Mouse (Mus musculus) hindbrain, embryonic 16.5 days (tissue): Measurements from ENCODE around the gene Qpct. TPM values are rescaled to one million over a fixed set of nuclear protein-coding genes. Genes with fewer than 3 reads are reported as not detected.
A peak's percentile ranks its signal among the peaks of the same experiment; 100 is the strongest.

Source experiments
- ATAC-seq: fragments of 200-750 bp; cut with Nextera tagmentation; 2 replicates; pipeline ENCODE4 v1.8.0; 2017; ENCODE audit warnings: moderate TSS enrichment, moderate library complexity
- H3K27ac ChIP-seq: fragments of 300-500 bp; sonication (generic); 2 replicates; pipeline ENCODE4 v1.5.1; 2014; ENCODE audit warnings: low read depth, mild to moderate bottlenecking, control low read depth, low read length, moderate library complexity
- H3K27me3 ChIP-seq: fragments of 300-500 bp; sonication (generic); replicated peaks from 2 replicates; pipeline ENCODE4 v1.6.1; 2014; ENCODE audit warnings: low read length; ENCODE audit not compliant: control insufficient read depth, insufficient read depth
- H3K36me3 ChIP-seq: fragments of 300-500 bp; sonication (generic); 2 replicates; pipeline ENCODE4 v1.6.1; 2014; ENCODE audit warnings: mild to moderate bottlenecking, low read length, moderate library complexity, mixed read lengths; ENCODE audit not compliant: control insufficient read depth, insufficient read depth
- H3K4me1 ChIP-seq: fragments of 300-500 bp; sonication (generic); 2 replicates; pipeline ENCODE4 v1.6.1; 2014; ENCODE audit warnings: low read depth, low read length; ENCODE audit not compliant: control insufficient read depth, insufficient read depth
- H3K4me2 ChIP-seq: fragments of 300-500 bp; sonication (generic); 2 replicates; pipeline ENCODE4 v1.6.1; 2014; ENCODE audit warnings: mild to moderate bottlenecking, low read length, control low read depth, moderate library complexity
- H3K4me3 ChIP-seq: fragments of 300-500 bp; sonication (generic); 2 replicates; pipeline ENCODE4 v1.5.1; 2014; ENCODE audit warnings: mild to moderate bottlenecking, low read length, control low read depth, moderate library complexity
- H3K9ac ChIP-seq: fragments of 300-500 bp; sonication (generic); 2 replicates; pipeline ENCODE4 v1.6.1; 2014; ENCODE audit warnings: low read depth, mild to moderate bottlenecking, control low read depth, low read length, moderate library complexity
- H3K9me3 ChIP-seq: fragments of 300-500 bp; sonication (generic); 2 replicates; pipeline ENCODE4 v1.6.1; 2014; ENCODE audit warnings: mild to moderate bottlenecking, low read length, moderate library complexity; ENCODE audit not compliant: control insufficient read depth
- WGBS: fragments of 180-500 bp; shearing (Covaris S2); extraction: QIAGEN DNeasy Blood & Tissue Kit; methylation state at CpG from one replicate; pipeline ENCODE4 v1.1.7; 2014; 5-methylcytosine and 5-hydroxymethylcytosine counted together
- polyA plus RNA-seq: library from polyadenylated mRNA; unstranded; fragments of >200 nt; fragmentation: Nextera tagmentation; extraction: Ambion mirVana; gene quantifications from 2 replicates; pipeline ENCODE4 v1.2.1, GENCODE M21; 2015

Qpct gene
- polyA plus RNA-seq, 1 experiment from 2014 or later: 32.9 TPM

GRCm38 (mm10) chr17:79024544-79024943 lies 27.2 kb upstream of the Qpct start:
- H3K9ac ChIP-seq: no peak overlapping the region
- H3K4me3 ChIP-seq: no peak overlapping the region
- H3K4me1 ChIP-seq: no peaks in the 10 kb centered on the region; the same call in 1 of the 2 replicates
- H3K36me3 ChIP-seq: no peaks in the 10 kb centered on the region
- no peak overlapping the region for H3K4me2 ChIP-seq
- H3K27me3 ChIP-seq: no peaks in the 10 kb centered on the region
- no peaks in the 10 kb centered on the region for H3K9me3 ChIP-seq
- WGBS: 83% methylated on average over 4 of the region's 4 CpGs
- no peak overlapping the region for H3K27ac ChIP-seq
- ATAC-seq: no peak

GRCm38 (mm10) chr17:79029226-79029625 lies 22.5 kb upstream of the Qpct start:
- Histone ChIP-seq H3K9ac (no peak overlapping the region), H3K36me3 (no peaks in the 10 kb centered on the region), H3K4me3 (no peak overlapping the region), H3K27ac (no peak overlapping the region), H3K9me3 (no peaks in the 10 kb centered on the region), H3K4me1 (no peaks in the 10 kb centered on the region), H3K4me2 (no peak overlapping the region), H3K27me3 (no peaks in the 10 kb centered on the region)
- no peak for ATAC-seq
- WGBS: 90% methylated on average over 3 of the region's 3 CpGs

GRCm38 (mm10) chr17:79031569-79031968 lies 20.1 kb upstream of the Qpct start:
- no peaks in the 10 kb centered on the region for H3K4me1 ChIP-seq
- H3K27me3 ChIP-seq: no peaks in the 10 kb centered on the region
- no peak overlapping the region for H3K4me2 ChIP-seq
- H3K9me3 ChIP-seq: no peaks in the 10 kb centered on the region
- H3K27ac ChIP-seq: no peak overlapping the region
- H3K36me3 ChIP-seq: no peaks in the 10 kb centered on the region
- H3K4me3 ChIP-seq: no peak overlapping the region
- H3K9ac ChIP-seq: no peak overlapping the region
- WGBS: 88% methylated on average over 5 of the region's 5 CpGs
- no peak for ATAC-seq

- 87% methylated on average over 4 of the region's 4 CpGs for WGBS
- Histone ChIP-seq H3K27ac (no peak overlapping the region), H3K9me3 (no peaks in the 10 kb centered on the region), H3K4me1 (no peaks in the 10 kb centered on the region), H3K9ac (no peak overlapping the region), H3K36me3 (no peaks in the 10 kb centered on the region), H3K4me2 (no peak overlapping the region), H3K27me3 (no peaks in the 10 kb centered on the region), H3K4me3 (no peak overlapping the region)
- no peak for ATAC-seq
Measured at GRCm38 (mm10) chr17:79032782-79033181, 18.9 kb upstream of the Qpct start.

GRCm38 (mm10) chr17:79039660-79040059 lies 12.0 kb upstream of the Qpct start:
- H3K27me3 ChIP-seq: no peaks in the 10 kb centered on the region
- no peaks in the 10 kb centered on the region for H3K36me3 ChIP-seq
- no peak overlapping the region for H3K27ac ChIP-seq
- no peak overlapping the region for H3K4me2 ChIP-seq
- no peak for ATAC-seq
- H3K4me3 ChIP-seq: no peak overlapping the region
- H3K9me3 ChIP-seq: no peaks in the 10 kb centered on the region
- H3K4me1 ChIP-seq: no peaks in the 10 kb centered on the region
- no peak overlapping the region for H3K9ac ChIP-seq

- H3K4me1 ChIP-seq: no peaks in the 10 kb centered on the region
- WGBS: 98% methylated on average over 2 of the region's 2 CpGs
Measured at GRCm38 (mm10) chr17:79043705-79044104, 8.0 kb upstream of the Qpct start.

GRCm38 (mm10) chr17:79052088-79052812 lies 544 bp downstream of the Qpct start:
- Histone ChIP-seq H3K27me3 (no peaks in the 10 kb centered on the region), H3K4me2 (peak overlapping the region; percentile 93), H3K27ac (peak overlapping the region; percentile 82), H3K4me1 (peaks cover 5% of the 10 kb centered on the region; the same call in 1 of the 2 replicates), H3K9ac (peak overlapping the region; percentile 79), H3K4me3 (peak overlapping the region; percentile 77), H3K36me3 (no peaks in the 10 kb centered on the region), H3K9me3 (no peaks in the 10 kb centered on the region)
- ATAC-seq: peak; percentile 94
- WGBS: under 1% methylated on average over 45 of the region's 45 CpGs

More at GRCm38 (mm10) chr17:79043705-79044104, 8.0 kb upstream of the Qpct start:
- Histone ChIP-seq H3K27ac (no peak overlapping the region), H3K9me3 (no peaks in the 10 kb centered on the region), H3K9ac (no peak overlapping the region), H3K27me3 (no peaks in the 10 kb centered on the region), H3K4me3 (no peak overlapping the region), H3K4me2 (no peak overlapping the region), H3K36me3 (no peaks in the 10 kb centered on the region)
- no peak for ATAC-seq

- H3K27me3 ChIP-seq: no peaks in the 10 kb centered on the region
- H3K9ac ChIP-seq: no peak overlapping the region
- H3K4me1 ChIP-seq: no peaks in the 10 kb centered on the region; the same call in 1 of the 2 replicates
- H3K9me3 ChIP-seq: no peaks in the 10 kb centered on the region
- H3K4me3 ChIP-seq: no peak overlapping the region
- H3K4me2 ChIP-seq: no peak overlapping the region
- no peaks in the 10 kb centered on the region for H3K36me3 ChIP-seq
- 64% methylated on average over 6 of the region's 6 CpGs for WGBS
- no peak for ATAC-seq
- H3K27ac ChIP-seq: no peak overlapping the region
Measured at GRCm38 (mm10) chr17:79058271-79058670, 6.6 kb downstream of the Qpct start.

- no peak for ATAC-seq
- no peak overlapping the region for H3K4me2 ChIP-seq
- no peaks in the 10 kb centered on the region for H3K27me3 ChIP-seq
- no peak overlapping the region for H3K27ac ChIP-seq
- H3K4me3 ChIP-seq: no peak overlapping the region
- WGBS: 72% methylated on average over 5 of the region's 5 CpGs
- H3K36me3 ChIP-seq: no peaks in the 10 kb centered on the region
- no peaks in the 10 kb centered on the region for H3K9me3 ChIP-seq
- H3K4me1 ChIP-seq: no peaks in the 10 kb centered on the region
- H3K9ac ChIP-seq: no peak overlapping the region
Measured at GRCm38 (mm10) chr17:79060221-79060620, 8.5 kb downstream of the Qpct start.
